Mouse (Mus musculus): ENCODE results near the gene Ctbs.

DNA sequence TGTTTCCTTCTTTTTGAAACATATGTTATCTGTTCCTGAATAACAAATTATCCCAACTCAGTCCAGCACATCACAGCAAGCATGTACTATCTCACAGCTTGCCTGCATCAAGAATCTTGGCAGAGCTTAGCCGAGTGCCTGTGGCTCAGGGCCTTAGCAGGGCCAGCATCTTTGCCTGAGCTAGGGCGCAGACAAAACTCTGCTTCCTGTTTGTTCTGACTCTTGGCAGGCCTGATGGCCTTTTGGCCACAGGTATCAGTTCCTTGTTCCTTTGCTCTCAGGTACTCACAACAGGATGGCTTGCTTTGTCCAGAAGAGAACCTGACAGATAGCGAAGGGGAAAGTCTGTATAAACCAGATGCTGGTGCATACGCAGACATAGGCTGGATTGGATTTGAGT is 35.6 kb upstream of the Ctbs start:
- TF ChIP-seq CTCF (IDR thresholded peaks at IDR 0.05; ENCODE audit: low read depth, low read length) = no peak
- no peak for TF ChIP-seq POLR2A (IDR thresholded peaks at IDR 0.05; ENCODE audit: extremely low read depth, insufficient read depth, low read length)

Measured in liver, adult 2 months (tissue).